Mouse (Mus musculus) heart, embryonic 14.5 days (tissue): ENCODE data around the gene Als2. TPM values are rescaled to one million over a fixed set of nuclear protein-coding genes. Genes with fewer than 3 reads are reported as not detected.
A peak's percentile ranks its signal among the peaks of the same experiment; 100 is the strongest.

Source experiments
- ATAC-seq: fragments of 200-750 bp; cut with Nextera tagmentation; 2 replicates; pipeline ENCODE4 v1.8.0; 2017; ENCODE audit warnings: low read depth, moderate TSS enrichment; ENCODE audit not compliant: insufficient number of reproducible peaks, insufficient read depth, low FRiP score
- H3K27ac ChIP-seq, 2 experiments: fragments of 200-500 bp in 1 of 2; fragments of 300-500 bp in 1 of 2; sonication (generic) in 1 of 2; replicated peaks in 1 of 2; 2 replicates each; pipeline ENCODE4 v1.5.1; 2012 to 2014; ENCODE audit warnings: low read depth in 2 of 2, low read length in 2 of 2, control low read depth in 1 of 2, mild to moderate bottlenecking in 1 of 2, mixed read lengths in 1 of 2; ENCODE audit not compliant: control insufficient read depth in 1 of 2, insufficient read depth in 1 of 2
- H3K27me3 ChIP-seq: fragments of 300-500 bp; sonication (generic); 2 replicates; pipeline ENCODE4 v1.6.1; 2014; ENCODE audit warnings: mild to moderate bottlenecking, low read length, control low read depth; ENCODE audit not compliant: control insufficient read depth, insufficient read depth
- H3K36me3 ChIP-seq: fragments of 300-500 bp; sonication (generic); 2 replicates; pipeline ENCODE4 v1.6.1; 2014; ENCODE audit warnings: mild to moderate bottlenecking, control low read depth, low read length, mixed read lengths; ENCODE audit not compliant: control insufficient read depth, insufficient read depth
- H3K4me1 ChIP-seq, 2 experiments: fragments of 200-500 bp in 1 of 2; fragments of 300-500 bp in 1 of 2; sonication (generic) in 1 of 2; 2 replicates each; pipeline ENCODE4 v1.6.1; 2012 to 2014; ENCODE audit warnings: low read length in 2 of 2, control low read depth in 1 of 2, mixed read lengths in 1 of 2; ENCODE audit not compliant: control insufficient read depth in 2 of 2, insufficient read depth in 2 of 2
- H3K4me2 ChIP-seq: fragments of 300-500 bp; sonication (generic); 2 replicates; pipeline ENCODE4 v1.6.1; 2014; ENCODE audit warnings: mild to moderate bottlenecking, low read length
- H3K4me3 ChIP-seq, 2 experiments: fragments of 200-500 bp in 1 of 2; fragments of 300-500 bp in 1 of 2; sonication (generic) in 1 of 2; 2 replicates each; pipeline ENCODE4 v1.5.1; 2012 to 2014; ENCODE audit warnings: low read length in 2 of 2, mild to moderate bottlenecking in 2 of 2, control low read depth in 1 of 2, low read depth in 1 of 2, moderate library complexity in 1 of 2; ENCODE audit not compliant: control insufficient read depth in 1 of 2, insufficient read depth in 1 of 2
- H3K9ac ChIP-seq: fragments of 300-500 bp; sonication (generic); 2 replicates; pipeline ENCODE4 v1.6.1; 2014; ENCODE audit warnings: mild to moderate bottlenecking, low read length
- H3K9me3 ChIP-seq: fragments of 300-500 bp; sonication (generic); 2 replicates; pipeline ENCODE4 v1.6.1; 2016; ENCODE audit warnings: low read length, control low read depth; ENCODE audit not compliant: control insufficient read depth
- WGBS: fragments of 180-500 bp; shearing (Covaris S2); extraction: QIAGEN DNeasy Blood & Tissue Kit; methylation state at CpG from one replicate; pipeline ENCODE4 v1.1.7; 2014; 5-methylcytosine and 5-hydroxymethylcytosine counted together
- polyA plus RNA-seq: library from polyadenylated mRNA; unstranded; fragments of >200 nt; fragmentation: Nextera tagmentation; extraction: Ambion mirVana; gene quantifications from 2 replicates; pipeline ENCODE4 v1.2.1, GENCODE M21; 2014

Gene Als2
- 6.7 and 8.6 TPM in 2 replicates for polyA plus RNA-seq

GRCm38 (mm10) chr1:59236856-59237441 is at the start of gene Als2:
Gene Als2 (minus strand): TSS chr1:59237231.
- H3K9ac ChIP-seq: peak within 1 kb of the TSS; percentile 90
- peak; percentile 94 for ATAC-seq
- no peaks in the 10 kb centered on the region for H3K27me3 ChIP-seq
- peak within 1 kb of the TSS; percentile 68 for H3K27ac ChIP-seq
- peak within 1 kb of the TSS; percentile 95 to 99 for H3K4me3 ChIP-seq
- no peaks in the 10 kb centered on the region for H3K36me3 ChIP-seq
- under 1% methylated on average over 58 of the region's 58 CpGs for WGBS
- peak within 1 kb of the TSS; percentile 91 for H3K4me2 ChIP-seq
- no peaks in the 10 kb centered on the region for H3K9me3 ChIP-seq
- no peaks in the 10 kb centered on the region for H3K4me1 ChIP-seq

GRCm38 (mm10) chr1:59286316-59286850 is 49.4 kb upstream of the Als2 start:
- no peak overlapping the region for H3K4me2 ChIP-seq
- no peaks in the 10 kb centered on the region for H3K9me3 ChIP-seq
- ATAC-seq: no peak
- no peak overlapping the region for H3K27ac ChIP-seq
- H3K27me3 ChIP-seq: no peaks in the 10 kb centered on the region
- no peaks in the 10 kb centered on the region for H3K36me3 ChIP-seq
- no peaks in the 10 kb centered on the region for H3K4me1 ChIP-seq
- WGBS: 70% methylated on average over 13 of the region's 13 CpGs
- no peak overlapping the region for H3K9ac ChIP-seq
- no peak overlapping the region for H3K4me3 ChIP-seq

DNA sequence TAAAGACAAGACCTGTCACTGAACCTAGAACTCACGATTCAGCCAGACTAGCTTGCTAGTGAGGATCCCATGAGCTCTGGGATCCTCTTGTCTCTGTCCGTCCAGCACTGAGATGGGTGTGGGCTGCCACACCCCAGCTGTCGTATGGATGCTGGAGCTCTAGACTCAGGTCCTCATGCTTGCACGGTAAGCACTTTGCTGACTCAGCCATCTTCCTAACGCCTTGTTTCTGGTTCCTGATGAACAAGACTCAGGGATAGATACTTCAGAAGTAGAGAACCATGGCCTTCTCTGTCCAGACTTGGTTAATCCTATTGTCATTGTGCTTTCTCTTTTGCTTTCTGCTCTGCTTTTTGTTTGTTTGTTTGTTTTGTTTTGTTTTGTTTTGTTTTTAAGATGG is 48.8 kb upstream of the Als2 start:
- Histone ChIP-seq H3K4me1 (no peaks in the 10 kb centered on the region), H3K4me3 (no peak overlapping the region), H3K4me2 (no peak overlapping the region), H3K9me3 (no peaks in the 10 kb centered on the region), H3K36me3 (no peaks in the 10 kb centered on the region), H3K9ac (no peak overlapping the region), H3K27ac (no peak overlapping the region), H3K27me3 (no peaks in the 10 kb centered on the region)
- 81% methylated on average over 5 of the region's 5 CpGs for WGBS
- no peak for ATAC-seq

- Histone ChIP-seq H3K4me2 (no peak overlapping the region), H3K4me1 (peaks cover 0 to 2% of the 10 kb centered on the region in 2 experiments; a peak in 1 of 4 replicates), H3K4me3 (no peak overlapping the region), H3K27ac (no peak overlapping the region), H3K9me3 (no peaks in the 10 kb centered on the region), H3K27me3 (no peaks in the 10 kb centered on the region), H3K36me3 (no peaks in the 10 kb centered on the region), H3K9ac (no peak overlapping the region)
- ATAC-seq: no peak
- 75% methylated on average over 3 of the region's 3 CpGs for WGBS
These were observed 35.2 kb upstream of the Als2 start for GRCm38 (mm10) chr1:59272189-59272588.

GRCm38 (mm10) chr1:59269951-59270689 is 33.1 kb upstream of the Als2 start:
- Histone ChIP-seq H3K36me3 (no peaks in the 10 kb centered on the region), H3K9me3 (no peaks in the 10 kb centered on the region), H3K4me1 (peaks cover 0 to 2% of the 10 kb centered on the region in 2 experiments; a peak in 1 of 4 replicates), H3K27me3 (no peaks in the 10 kb centered on the region), H3K4me2 (no peak overlapping the region), H3K27ac (no peak overlapping the region), H3K4me3 (no peak overlapping the region), H3K9ac (no peak overlapping the region)
- WGBS: 54% methylated on average over 20 of the region's 20 CpGs
- no peak for ATAC-seq

DNA sequence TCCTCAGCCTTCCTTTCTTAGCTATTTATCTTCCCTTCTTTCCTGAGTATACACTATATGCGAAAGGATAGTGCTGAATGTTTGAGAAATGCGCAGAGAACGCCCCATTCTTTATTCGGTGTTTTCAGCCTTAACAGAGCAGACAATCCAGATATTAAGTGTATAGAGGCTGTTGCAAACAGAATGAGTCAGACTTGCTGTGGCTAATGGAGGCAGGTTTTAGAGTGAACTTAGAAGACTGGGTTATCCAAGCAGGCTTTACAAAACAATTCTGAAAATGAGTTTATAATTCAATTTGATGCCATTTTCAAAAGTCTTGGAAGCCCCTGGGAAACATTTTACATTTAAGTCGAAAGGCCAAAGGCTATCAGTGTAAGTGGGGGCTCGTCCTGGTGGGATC is 32.4 kb upstream of the Als2 start:
- Histone ChIP-seq H3K27me3 (no peaks in the 10 kb centered on the region), H3K9ac (no peak overlapping the region), H3K4me1 (peaks cover 0 to 2% of the 10 kb centered on the region in 2 experiments; a peak in 1 of 4 replicates), H3K9me3 (no peaks in the 10 kb centered on the region), H3K36me3 (no peaks in the 10 kb centered on the region), H3K4me2 (no peak overlapping the region), H3K4me3 (no peak overlapping the region), H3K27ac (no peak overlapping the region)
- WGBS: 70% methylated on average over 6 of the region's 6 CpGs
- ATAC-seq: no peak

- no peak overlapping the region for H3K27ac ChIP-seq
- 30% methylated on average over 8 of the region's 8 CpGs for WGBS
- H3K4me1 ChIP-seq: peaks cover 0 to 2% of the 10 kb centered on the region in 2 experiments; a peak in 1 of 4 replicates
- no peak overlapping the region for H3K4me3 ChIP-seq
- no peak overlapping the region for H3K4me2 ChIP-seq
- H3K9ac ChIP-seq: no peak overlapping the region
- no peak for ATAC-seq
- no peaks in the 10 kb centered on the region for H3K27me3 ChIP-seq
- no peaks in the 10 kb centered on the region for H3K36me3 ChIP-seq
- H3K9me3 ChIP-seq: no peaks in the 10 kb centered on the region
These were observed 31.9 kb upstream of the Als2 start for GRCm38 (mm10) chr1:59268931-59269330.
